Mouse (Mus musculus) small intestine, adult 2 months (tissue): ENCODE results near the gene Rasal2. TPM values are rescaled to one million over a fixed set of nuclear protein-coding genes. Genes with fewer than 3 reads are reported as not detected.

Source experiments
- H3K27ac ChIP-seq: fragments of 200-500 bp; 2 replicates; pipeline ENCODE4 v1.5.1; 2012; ENCODE audit warnings: low read depth, low read length, control low read depth, inconsistent platforms; ENCODE audit not compliant: insufficient read depth
- H3K27me3 ChIP-seq: fragments of 200-500 bp; 2 replicates; pipeline ENCODE4 v1.6.1; 2012; ENCODE audit warnings: mild to moderate bottlenecking, moderate library complexity, low read length, inconsistent platforms; ENCODE audit not compliant: control insufficient read depth, insufficient read depth
- H3K36me3 ChIP-seq: fragments of 200-500 bp; 2 replicates; pipeline ENCODE4 v1.6.1; 2012; ENCODE audit warnings: mild to moderate bottlenecking, low read length, control low read depth, inconsistent platforms; ENCODE audit not compliant: control insufficient read depth, insufficient read depth
- H3K4me1 ChIP-seq: fragments of 200-500 bp; 2 replicates; pipeline ENCODE4 v1.6.1; 2012; ENCODE audit warnings: low read length, inconsistent platforms, mixed read lengths; ENCODE audit not compliant: control insufficient read depth, insufficient read depth, insufficient read length
- H3K4me3 ChIP-seq: fragments of 200-500 bp; 2 replicates; pipeline ENCODE4 v1.5.1; 2012; ENCODE audit warnings: low read depth, mild to moderate bottlenecking, control low read depth, inconsistent platforms, low read length, moderate library complexity
- CTCF ChIP-seq: fragments of 200-500 bp; IDR thresholded peaks from 2 replicates; pipeline ENCODE4 v1.5.1; 2012; ENCODE audit warnings: low read depth, mild to moderate bottlenecking, control low read depth, inconsistent platforms, low read length, moderate library complexity, mixed read lengths; ENCODE audit not compliant: insufficient replicate concordance, insufficient read length; ENCODE audit errors: extremely low read depth
- POLR2A ChIP-seq: fragments of 200-500 bp; IDR thresholded peaks from 2 replicates; pipeline ENCODE4 v1.6.1; 2012; ENCODE audit warnings: low read depth, mild to moderate bottlenecking, control low read depth, inconsistent platforms, low read length, moderate library complexity
- WGBS: fragments of 180-500 bp; shearing (Covaris S2); methylation state at CpG from one replicate; pipeline ENCODE4 v1.1.7; 2018; 5-methylcytosine and 5-hydroxymethylcytosine counted together
- polyA plus RNA-seq: library from polyadenylated mRNA; depleted of rRNA; stranded (reverse); fragments of >200 nt; gene quantifications from 2 replicates; pipeline ENCODE4 v1.2.3, GENCODE M21; 2012

Rasal2 gene
- polyA plus RNA-seq, 1 experiment, result 1.4 TPM

GRCm38 (mm10) chr1:157114492-157114891, 297.9 kb downstream of the Rasal2 start:
- H3K4me1 ChIP-seq, result no peaks in the 10 kb centered on the region

GRCm38 (mm10) chr1:157110287-157110835, 302.0 kb downstream of the Rasal2 start:
- H3K27me3 ChIP-seq, result no peaks in the 10 kb centered on the region
- H3K27ac ChIP-seq, result no peak overlapping the region
- 71% methylated on average over 6 of the region's 6 CpGs for WGBS
- TF ChIP-seq POLR2A, result no peak
- TF ChIP-seq CTCF, result no peak
- no peaks in the 10 kb centered on the region for H3K4me1 ChIP-seq
- H3K36me3 ChIP-seq, result no peaks in the 10 kb centered on the region
- no peak overlapping the region for H3K4me3 ChIP-seq

More at GRCm38 (mm10) chr1:157114492-157114891, 297.9 kb downstream of the Rasal2 start:
- Histone ChIP-seq H3K36me3 (no peaks in the 10 kb centered on the region), H3K4me3 (no peak overlapping the region), H3K27ac (no peak overlapping the region), H3K27me3 (no peaks in the 10 kb centered on the region)
- WGBS, result 76% methylated on average over 2 of the region's 2 CpGs
- no peak for TF ChIP-seq POLR2A

- H3K36me3 ChIP-seq, result no peaks in the 10 kb centered on the region
- no peak for TF ChIP-seq POLR2A
- no peak for TF ChIP-seq CTCF
- no peak within 1 kb of the TSS for H3K4me3 ChIP-seq
- no peak within 1 kb of the TSS for H3K27ac ChIP-seq
- H3K27me3 ChIP-seq, result no peaks in the 10 kb centered on the region
- WGBS, result 90% methylated on average over 4 of the region's 4 CpGs
- H3K4me1 ChIP-seq, result no peaks in the 10 kb centered on the region
These were observed 303.8 kb downstream of the Rasal2 start, which contains the start of gene Tex35 for GRCm38 (mm10) chr1:157108580-157108979. Gene Tex35, minus strand, starts transcription at chr1:157108680.

GRCm38 (mm10) chr1:157101122-157101865, 311.1 kb downstream of the Rasal2 start:
- 0 out of 2 replicates have a peak, but pooled peaks cover 7% of the 10 kb centered on the region for H3K4me1 ChIP-seq
- WGBS, result 12% methylated on average over 19 of the region's 19 CpGs

GRCm38 (mm10) chr1:157095534-157095933, 316.9 kb downstream of the Rasal2 start:
- Histone ChIP-seq H3K36me3 (no peaks in the 10 kb centered on the region), H3K27me3 (no peaks in the 10 kb centered on the region), H3K4me1 (no peaks in the 10 kb centered on the region), H3K4me3 (no peak overlapping the region), H3K27ac (no peak overlapping the region)
- 78% methylated on average over 4 of the region's 4 CpGs for WGBS
- TF ChIP-seq CTCF, result no peak
- no peak for TF ChIP-seq POLR2A

More at GRCm38 (mm10) chr1:157101122-157101865, 311.1 kb downstream of the Rasal2 start:
- Histone ChIP-seq H3K27me3 (no peaks in the 10 kb centered on the region), H3K36me3 (no peaks in the 10 kb centered on the region), H3K27ac (no peak overlapping the region), H3K4me3 (peak overlapping the region; percentile 24)
- TF ChIP-seq POLR2A (no peak), CTCF (no peak)

- H3K27ac ChIP-seq, result no peak overlapping the region
- H3K36me3 ChIP-seq, result no peaks in the 10 kb centered on the region
- H3K4me3 ChIP-seq, result no peak overlapping the region
- 76% methylated on average over 1 of the region's 1 CpGs for WGBS
- H3K4me1 ChIP-seq, result no peaks in the 10 kb centered on the region
- no peaks in the 10 kb centered on the region for H3K27me3 ChIP-seq
- no peak for TF ChIP-seq CTCF
- TF ChIP-seq POLR2A, result no peak
These were observed 319.8 kb downstream of the Rasal2 start for GRCm38 (mm10) chr1:157092622-157093021.

- no peaks in the 10 kb centered on the region for H3K4me1 ChIP-seq
- no peaks in the 10 kb centered on the region for H3K27me3 ChIP-seq
- WGBS, result 67% methylated on average over 4 of the region's 4 CpGs
- H3K4me3 ChIP-seq, result no peak overlapping the region
- H3K27ac ChIP-seq, result no peak overlapping the region
- TF ChIP-seq CTCF (peak; percentile 20; the same call in 1 of the 2 replicates), POLR2A (no peak)
- no peaks in the 10 kb centered on the region for H3K36me3 ChIP-seq
These were observed 320.3 kb downstream of the Rasal2 start for GRCm38 (mm10) chr1:157092140-157092539.
